8 mouse cellular contexts compared by ENCODE assay signal in the genomic region with DNA sequence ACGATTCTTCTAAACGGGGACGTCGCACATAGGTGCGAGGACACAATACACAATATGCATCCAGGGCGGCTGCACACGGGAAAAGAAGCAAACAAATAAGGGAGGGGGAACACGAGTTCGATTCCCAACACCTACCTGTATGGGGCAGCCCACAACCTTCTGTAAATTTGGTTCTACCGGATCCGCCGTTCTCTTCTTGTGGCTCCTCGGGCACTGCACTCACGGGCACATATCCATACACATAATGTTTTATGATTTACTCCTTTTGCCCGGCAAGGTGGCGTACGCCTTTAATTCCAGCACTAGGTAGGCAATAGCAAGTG. TPM values are rescaled to one million over a fixed set of nuclear protein-coding genes. Genes with fewer than 3 reads are reported as not detected.
A peak's percentile ranks its signal among the peaks of the same experiment; 100 is the strongest.
DNase-seq lines count a peak whose midpoint lies in the region; ATAC-seq and TF ChIP-seq lines count a peak whose summit lies in the region.

No protein-coding gene starts in this region.

- peak; percentile 27 to 28; a peak in 3 of 4 replicates for ATAC-seq in hematopoietic stem cell, adult 5-6 weeks (replicated peaks in 1 of 2; ENCODE audit: insufficient read depth in 1 of 2, low FRiP score in 2 of 2, low TSS enrichment in 1 of 2, low read depth in 1 of 2, poor library complexity in 2 of 2, severe bottlenecking in 2 of 2)

- TF ChIP-seq POLR2A in ES-Bruce4 (IDR thresholded peaks at IDR 0.05; ENCODE audit: insufficient read depth, low read length), result no peak

- H3K4me3 ChIP-seq in heart, embryonic 10.5 days, result peak overlapping the region; percentile 98
- peak overlapping the region; percentile 100 for H3K4me3 ChIP-seq in ES-Bruce4 (ENCODE audit: low read depth, low read length)
- peak overlapping the region; percentile 94 for H3K4me3 ChIP-seq in megakaryocyte, embryonic 14.5 days (replicated peaks)

- H3K36me3 ChIP-seq in heart, embryonic 10.5 days, result no peaks in the 10 kb centered on the region
- H3K36me3 ChIP-seq in ES-Bruce4 (ENCODE audit: control insufficient read depth, insufficient read depth, low read length, poor library complexity, severe bottlenecking), result no peaks in the 10 kb centered on the region
- peaks cover 25% of the 10 kb centered on the region for H3K36me3 ChIP-seq in megakaryocyte, embryonic 14.5 days (replicated peaks; ENCODE audit: low read length)

- peaks cover 33% of the 10 kb centered on the region for H3K4me1 ChIP-seq in heart, embryonic 10.5 days
- no peaks in the 10 kb centered on the region for H3K4me1 ChIP-seq in ES-Bruce4 (ENCODE audit: control insufficient read depth, insufficient read depth, low read length)
- peaks cover 78% of the 10 kb centered on the region for H3K4me1 ChIP-seq in megakaryocyte, embryonic 14.5 days

- H3K9me3 ChIP-seq in heart, embryonic 10.5 days, result no peaks in the 10 kb centered on the region
- H3K9me3 ChIP-seq in ES-Bruce4 (replicated peaks; ENCODE audit: control insufficient read depth, insufficient read depth, low read length, poor library complexity, severe bottlenecking), result no peaks in the 10 kb centered on the region
- no peaks in the 10 kb centered on the region for H3K9me3 ChIP-seq in megakaryocyte, embryonic 14.5 days

- no peaks in the 10 kb centered on the region for H3K27me3 ChIP-seq in heart, embryonic 10.5 days (ENCODE audit: insufficient read depth, poor library complexity, severe bottlenecking)
- H3K27me3 ChIP-seq in ES-Bruce4 (ENCODE audit: control insufficient read depth, insufficient read depth, low read length, poor library complexity, severe bottlenecking), result no peaks in the 10 kb centered on the region
- no peaks in the 10 kb centered on the region for H3K27me3 ChIP-seq in megakaryocyte, embryonic 14.5 days (replicated peaks)

- no peak for TF ChIP-seq CTCF in ES-Bruce4 (IDR thresholded peaks at IDR 0.05; ENCODE audit: low read depth, low read length)

- H3K9ac ChIP-seq in ES-Bruce4 (ENCODE audit: low read depth, poor library complexity, severe bottlenecking), result peak overlapping the region; percentile 97

- no peak for DNase-seq in heart, embryonic 10.5 days (ENCODE audit: low spot score)
- DNase-seq in heart, adult 11 months, result no peak
- DNase-seq in retina, postnatal 1 day, result no peak
- DNase-seq in ovary, postnatal 10 days (ENCODE audit: low spot score), result no peak
- DNase-seq in MN1 (ENCODE audit: low spot score), result no peak

- TF ChIP-seq EP300 in ES-Bruce4 (IDR thresholded peaks at IDR 0.05; ENCODE audit: insufficient read depth, low read depth, low read length), result no peak

- WGBS in heart, embryonic 10.5 days, result 9% methylated on average over 17 of the region's 17 CpGs

- H3K27ac ChIP-seq in heart, embryonic 10.5 days, result peak overlapping the region; percentile 99
- H3K27ac ChIP-seq in ES-Bruce4 (ENCODE audit: insufficient read depth, low read length), result peak overlapping the region; percentile 59; the same call in 1 of the 2 replicates

RNA-seq across cellular contexts. Expression of gene Ptpn11, which starts 0.3 kb away (rescaled TPM):
- 27.2 and 27.8 TPM in 2 replicates for polyA plus RNA-seq in heart, embryonic 10.5 days (2016; fragmentation: Nextera tagmentation; extraction: Ambion mirVana)
- polyA plus RNA-seq in ES-Bruce4 (2011; ENCODE audit: insufficient read depth, insufficient read length, low read depth, missing spikeins), result 64.9 and 66.8 TPM in 2 replicates
- 43.7 and 56.0 TPM in 2 replicates for total RNA-seq in hematopoietic stem cell, adult 5-6 weeks (2017)
- 45.4 and 67.9 TPM in 2 replicates for polyA plus RNA-seq in megakaryocyte, embryonic 14.5 days (2012; ENCODE audit: insufficient read depth, low replicate concordance)

RNA-seq across cellular contexts. Expression of gene Rpl6, which starts 12.7 kb away (rescaled TPM):
- polyA plus RNA-seq in heart, embryonic 10.5 days (2016; fragmentation: Nextera tagmentation; extraction: Ambion mirVana), result 463 and 580 TPM in 2 replicates
- 2,022 and 2,082 TPM in 2 replicates for polyA plus RNA-seq in ES-Bruce4 (2011; ENCODE audit: insufficient read depth, insufficient read length, low read depth, missing spikeins)
- total RNA-seq in hematopoietic stem cell, adult 5-6 weeks (2017), result 1,377 and 1,391 TPM in 2 replicates
- 95.5 and 547 TPM in 2 replicates for polyA plus RNA-seq in megakaryocyte, embryonic 14.5 days (2012; ENCODE audit: insufficient read depth, low replicate concordance)

RNA-seq across cellular contexts. Expression of gene Hectd4, which starts 28.5 kb away (rescaled TPM):
- polyA plus RNA-seq in heart, embryonic 10.5 days (2016; fragmentation: Nextera tagmentation; extraction: Ambion mirVana), result 3.9 and 4.8 TPM in 2 replicates
- 13.5 and 15.9 TPM in 2 replicates for polyA plus RNA-seq in ES-Bruce4 (2011; ENCODE audit: insufficient read depth, insufficient read length, low read depth, missing spikeins)
- total RNA-seq in hematopoietic stem cell, adult 5-6 weeks (2017), result 13.5 and 25.6 TPM in 2 replicates
- 8.6 and 14.0 TPM in 2 replicates for polyA plus RNA-seq in megakaryocyte, embryonic 14.5 days (2012; ENCODE audit: insufficient read depth, low replicate concordance)
